Mouse (Mus musculus) hindbrain, embryonic 13.5 days (tissue): Measurements from ENCODE around the gene Stard9. TPM values are rescaled to one million over a fixed set of nuclear protein-coding genes. Genes with fewer than 3 reads are reported as not detected.
A peak's percentile ranks its signal among the peaks of the same experiment; 100 is the strongest.

Source experiments
- ATAC-seq: fragments of 200-750 bp; cut with Nextera tagmentation; 2 replicates; pipeline ENCODE4 v1.8.0; 2017; ENCODE audit warnings: moderate TSS enrichment; ENCODE audit not compliant: low FRiP score
- H3K27ac ChIP-seq: fragments of 300-500 bp; sonication (generic); 2 replicates; pipeline ENCODE4 v1.5.1; 2015; ENCODE audit warnings: inconsistent platforms, mild to moderate bottlenecking, moderate library complexity
- H3K27me3 ChIP-seq: fragments of 300-500 bp; sonication (generic); 2 replicates; pipeline ENCODE4 v1.6.1; 2015; ENCODE audit warnings: mild to moderate bottlenecking, inconsistent platforms
- H3K36me3 ChIP-seq: fragments of 300-500 bp; sonication (generic); 2 replicates; pipeline ENCODE4 v1.6.1; 2015; ENCODE audit warnings: mild to moderate bottlenecking, inconsistent platforms
- H3K4me1 ChIP-seq: fragments of 300-500 bp; sonication (generic); replicated peaks from 2 replicates; pipeline ENCODE4 v1.6.1; 2015; ENCODE audit warnings: inconsistent platforms
- H3K4me2 ChIP-seq: fragments of 300-500 bp; sonication (generic); 2 replicates; pipeline ENCODE4 v1.6.1; 2015; ENCODE audit warnings: inconsistent platforms, mild to moderate bottlenecking, moderate library complexity
- H3K4me3 ChIP-seq: fragments of 300-500 bp; sonication (generic); 2 replicates; pipeline ENCODE4 v1.5.1; 2015; ENCODE audit warnings: mild to moderate bottlenecking, inconsistent platforms
- H3K9ac ChIP-seq: fragments of 300-500 bp; sonication (generic); 2 replicates; pipeline ENCODE4 v1.6.1; 2015; ENCODE audit warnings: mild to moderate bottlenecking, inconsistent platforms
- H3K9me3 ChIP-seq: fragments of 300-500 bp; sonication (generic); 2 replicates; pipeline ENCODE4 v1.6.1; 2016; ENCODE audit warnings: inconsistent platforms
- WGBS: fragments of 180-500 bp; shearing (Covaris S2); methylation state at CpG from one replicate; pipeline ENCODE4 v1.1.7; 2015; 5-methylcytosine and 5-hydroxymethylcytosine counted together
- polyA plus RNA-seq: library from polyadenylated mRNA; unstranded; fragments of >200 nt; fragmentation: Nextera tagmentation; extraction: Ambion mirVana; gene quantifications from 2 replicates; pipeline ENCODE4 v1.2.1, GENCODE M21; 2015

Stard9 gene
- polyA plus RNA-seq, 1 experiment from 2014 or later, result 5.0 TPM

DNA sequence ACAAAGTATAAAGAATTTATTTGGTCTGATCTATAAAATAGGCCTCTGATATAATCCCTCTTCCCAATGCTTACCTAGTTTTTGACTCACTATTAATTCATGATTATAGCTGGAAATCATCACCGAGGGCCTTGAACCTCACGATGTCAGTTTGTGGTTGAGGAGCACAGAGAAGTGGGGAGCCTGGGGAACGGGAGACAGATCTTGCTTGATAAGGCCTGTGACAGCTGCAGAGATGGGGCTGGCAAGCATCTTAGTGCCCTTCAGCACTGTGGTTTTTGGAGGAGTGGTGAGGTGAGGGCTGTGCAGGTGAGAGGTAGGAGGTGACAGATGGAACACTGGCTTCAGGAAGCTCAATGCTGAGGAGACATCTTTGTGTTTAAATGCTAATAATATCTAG, 81.2 kb downstream of the Stard9 start:
- Histone ChIP-seq H3K4me2 (no peak overlapping the region), H3K27me3 (no peaks in the 10 kb centered on the region), H3K9me3 (no peaks in the 10 kb centered on the region), H3K27ac (no peak overlapping the region), H3K4me1 (no peaks in the 10 kb centered on the region), H3K36me3 (peaks cover 60% of the 10 kb centered on the region), H3K4me3 (no peak overlapping the region), H3K9ac (no peak overlapping the region)
- 94% methylated on average over 3 of the region's 3 CpGs for WGBS
- no peak for ATAC-seq

DNA sequence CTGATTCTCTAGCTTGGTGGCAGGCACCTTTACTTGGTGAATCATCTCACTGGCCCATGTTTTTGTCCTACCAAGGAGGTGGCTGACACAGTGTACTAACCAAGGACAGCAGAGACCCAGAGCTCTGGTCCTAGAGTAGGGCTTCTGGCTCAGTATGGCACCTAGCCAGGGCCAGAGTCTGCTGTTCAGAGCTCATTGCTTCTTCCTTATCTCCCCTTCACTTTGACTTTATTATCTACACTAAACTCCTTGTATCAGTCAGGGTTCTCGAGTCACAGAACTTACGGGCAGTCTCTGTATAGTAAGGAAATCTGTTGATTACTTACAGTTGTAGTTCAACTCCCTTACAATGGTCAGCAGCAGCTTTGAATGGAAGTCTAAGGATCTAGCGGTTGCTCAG, 82.0 kb downstream of the Stard9 start:
- Histone ChIP-seq H3K9ac (no peak overlapping the region), H3K27me3 (no peaks in the 10 kb centered on the region), H3K4me2 (no peak overlapping the region), H3K9me3 (no peaks in the 10 kb centered on the region), H3K27ac (no peak overlapping the region), H3K4me3 (no peak overlapping the region), H3K36me3 (peaks cover 58% of the 10 kb centered on the region), H3K4me1 (no peaks in the 10 kb centered on the region)
- no peak for ATAC-seq
- 93% methylated on average over 3 of the region's 3 CpGs for WGBS

DNA sequence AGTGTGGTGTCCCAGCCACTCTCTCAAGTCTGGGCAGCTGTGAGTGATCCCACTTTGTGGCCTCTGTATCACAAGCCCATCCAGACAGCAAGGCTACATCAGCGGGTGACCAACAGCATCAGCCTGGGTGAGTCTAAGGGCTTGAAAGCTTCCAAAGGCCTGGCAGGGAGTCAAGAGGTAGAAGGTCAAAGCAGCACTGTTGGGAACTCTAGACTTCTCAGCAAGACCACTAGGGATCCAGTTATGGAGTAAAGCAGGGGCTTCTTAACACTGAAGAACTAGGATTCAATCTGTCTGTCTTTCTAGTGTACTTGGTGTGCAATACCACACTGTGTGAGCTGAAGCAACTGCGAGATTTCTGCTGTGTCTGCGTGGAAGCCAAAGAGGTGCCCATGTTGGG, 84.5 kb downstream of the Stard9 start:
- Histone ChIP-seq H3K4me1 (no peaks in the 10 kb centered on the region), H3K27ac (no peak overlapping the region), H3K36me3 (peaks cover 66% of the 10 kb centered on the region), H3K9ac (no peak overlapping the region), H3K27me3 (no peaks in the 10 kb centered on the region), H3K4me2 (no peak overlapping the region), H3K9me3 (no peaks in the 10 kb centered on the region), H3K4me3 (no peak overlapping the region)
- ATAC-seq, result no peak
- WGBS, result 95% methylated on average over 3 of the region's 3 CpGs

DNA sequence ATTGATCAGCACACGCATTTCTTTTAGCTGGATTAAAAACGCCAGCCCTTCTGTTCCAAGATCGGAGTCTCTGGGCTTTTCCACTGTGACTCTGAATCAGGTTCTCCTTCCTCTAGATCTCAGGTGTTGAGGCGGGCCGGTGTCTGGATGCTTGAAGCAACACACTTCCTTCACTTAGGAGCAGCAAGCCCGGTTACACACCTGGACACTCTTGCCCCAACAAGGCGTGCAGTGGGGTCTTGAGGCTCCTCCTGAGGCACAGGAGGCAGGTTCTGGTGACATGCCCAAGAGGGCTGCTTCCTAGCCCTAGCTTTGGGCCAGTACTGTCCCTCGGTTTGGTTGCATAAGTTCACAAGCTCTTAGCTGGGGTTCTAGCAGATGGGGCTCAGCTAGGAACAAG, 89.6 kb downstream of the Stard9 start:
- H3K36me3 ChIP-seq, result peaks cover 89% of the 10 kb centered on the region
- no peak for ATAC-seq
- H3K4me3 ChIP-seq, result no peak overlapping the region
- H3K4me1 ChIP-seq, result no peaks in the 10 kb centered on the region; the same call in 1 of the 2 replicates
- no peaks in the 10 kb centered on the region for H3K27me3 ChIP-seq
- H3K4me2 ChIP-seq, result no peak overlapping the region
- WGBS, result 96% methylated on average over 8 of the region's 8 CpGs
- no peak overlapping the region for H3K27ac ChIP-seq
- H3K9me3 ChIP-seq, result no peaks in the 10 kb centered on the region
- H3K9ac ChIP-seq, result no peak overlapping the region

DNA sequence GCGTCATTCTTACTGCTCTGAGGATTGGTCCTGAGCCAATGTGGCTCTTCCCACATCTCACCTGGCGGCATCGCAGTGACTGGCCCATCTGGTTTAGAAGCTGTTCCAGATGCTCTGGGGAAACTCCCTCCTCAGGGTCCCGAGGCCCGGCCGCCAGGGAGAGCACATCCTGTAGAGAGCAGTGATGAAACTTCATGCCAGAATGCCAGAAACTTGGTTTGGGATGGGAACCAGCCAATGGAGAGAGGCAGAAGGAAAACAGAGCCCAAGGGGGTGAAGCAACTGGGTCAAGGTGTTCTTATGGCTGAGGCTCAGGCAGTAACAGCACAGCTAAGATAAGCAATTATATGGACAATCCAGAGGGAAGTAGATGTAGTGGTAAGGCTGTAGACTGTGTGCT, 91.9 kb downstream of the Stard9 start:
- Histone ChIP-seq H3K27ac (no peak overlapping the region), H3K4me2 (no peak overlapping the region), H3K4me3 (no peak overlapping the region), H3K9ac (no peak overlapping the region), H3K4me1 (no peaks in the 10 kb centered on the region; the same call in 1 of the 2 replicates), H3K9me3 (no peaks in the 10 kb centered on the region), H3K27me3 (no peaks in the 10 kb centered on the region), H3K36me3 (peaks cover 93% of the 10 kb centered on the region)
- WGBS, result 96% methylated on average over 6 of the region's 6 CpGs
- no peak for ATAC-seq

DNA sequence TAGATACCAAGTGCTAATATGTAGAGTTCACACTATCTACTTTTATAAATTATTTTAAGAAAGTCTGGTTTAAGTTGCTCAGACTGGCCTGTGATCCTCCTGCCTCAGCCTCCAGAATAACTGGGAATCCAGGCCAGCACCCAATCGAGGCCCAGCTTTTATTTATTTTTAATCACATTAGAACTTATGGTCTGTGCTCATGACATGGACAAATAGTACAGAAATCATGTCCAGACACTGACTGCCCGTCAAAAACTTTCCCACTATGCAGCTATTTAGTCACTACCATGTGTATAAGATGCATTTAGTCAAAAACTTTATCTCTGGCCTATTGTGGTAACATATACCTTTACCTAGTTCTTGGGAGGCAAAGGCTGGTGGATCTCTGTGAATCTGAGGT, 93.0 kb downstream of the Stard9 start:
- ATAC-seq, result no peak
- Histone ChIP-seq H3K4me2 (no peak overlapping the region), H3K27me3 (no peaks in the 10 kb centered on the region), H3K27ac (no peak overlapping the region), H3K36me3 (peaks cover 94% of the 10 kb centered on the region), H3K9me3 (no peaks in the 10 kb centered on the region), H3K4me3 (no peak overlapping the region), H3K9ac (no peak overlapping the region), H3K4me1 (no peaks in the 10 kb centered on the region; the same call in 1 of the 2 replicates)
- WGBS, result 88% methylated on average over 2 of the region's 2 CpGs

DNA sequence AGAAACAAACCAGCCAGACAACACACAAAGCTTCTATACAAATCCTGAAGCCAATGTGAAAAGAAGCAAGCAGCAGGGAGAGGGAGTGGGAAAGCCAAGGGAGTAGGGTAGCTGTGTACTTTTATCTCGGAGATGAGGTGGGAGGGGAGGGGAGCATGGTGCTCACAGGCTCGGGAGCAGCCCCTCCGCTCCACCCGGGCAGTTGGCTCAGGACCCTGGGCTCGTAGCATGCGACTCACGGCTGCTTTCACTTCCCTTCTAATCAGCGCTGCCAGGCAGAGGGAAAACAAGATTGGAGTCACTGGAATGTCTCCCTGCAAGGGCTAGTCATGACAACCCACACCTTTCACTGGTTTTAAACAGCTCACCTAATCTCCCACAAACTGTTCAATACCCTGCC, 93.6 kb downstream of the Stard9 start:
- no peak overlapping the region for H3K9ac ChIP-seq
- WGBS, result 76% methylated on average over 8 of the region's 8 CpGs
- H3K4me2 ChIP-seq, result no peak overlapping the region
- no peak overlapping the region for H3K4me3 ChIP-seq
- no peaks in the 10 kb centered on the region for H3K27me3 ChIP-seq
- H3K9me3 ChIP-seq, result no peaks in the 10 kb centered on the region
- H3K36me3 ChIP-seq, result peaks cover 94% of the 10 kb centered on the region
- H3K4me1 ChIP-seq, result peaks cover under 1% of the 10 kb centered on the region; the same call in 1 of the 2 replicates
- no peak overlapping the region for H3K27ac ChIP-seq
- ATAC-seq, result no peak

DNA sequence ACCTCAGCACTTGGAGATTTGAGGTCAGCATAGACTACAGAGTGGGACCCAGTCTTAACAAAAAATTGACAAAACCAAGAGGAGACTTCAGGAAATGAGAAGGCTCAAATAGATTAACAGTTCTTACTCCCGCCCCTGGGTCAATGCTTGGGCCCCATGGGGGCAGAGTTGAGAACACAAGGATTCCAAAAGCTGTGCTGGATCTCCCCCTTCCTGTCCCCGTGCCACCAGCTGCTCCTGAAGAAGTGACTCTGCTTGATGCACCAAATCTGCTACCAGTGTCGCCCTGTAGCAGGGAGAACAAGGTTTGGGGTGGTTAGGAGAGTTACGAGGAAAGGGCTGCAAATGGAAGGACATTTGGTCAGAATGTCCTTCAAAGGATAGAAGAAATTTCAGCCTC, 94.7 kb downstream of the Stard9 start:
- no peak overlapping the region for H3K4me3 ChIP-seq
- no peak overlapping the region for H3K4me2 ChIP-seq
- H3K27ac ChIP-seq, result no peak overlapping the region
- H3K9me3 ChIP-seq, result no peaks in the 10 kb centered on the region
- H3K4me1 ChIP-seq, result peaks cover 12% of the 10 kb centered on the region
- no peak for ATAC-seq
- no peak overlapping the region for H3K9ac ChIP-seq
- peaks cover 92% of the 10 kb centered on the region for H3K36me3 ChIP-seq
- H3K27me3 ChIP-seq, result no peaks in the 10 kb centered on the region
- 81% methylated on average over 4 of the region's 4 CpGs for WGBS

DNA sequence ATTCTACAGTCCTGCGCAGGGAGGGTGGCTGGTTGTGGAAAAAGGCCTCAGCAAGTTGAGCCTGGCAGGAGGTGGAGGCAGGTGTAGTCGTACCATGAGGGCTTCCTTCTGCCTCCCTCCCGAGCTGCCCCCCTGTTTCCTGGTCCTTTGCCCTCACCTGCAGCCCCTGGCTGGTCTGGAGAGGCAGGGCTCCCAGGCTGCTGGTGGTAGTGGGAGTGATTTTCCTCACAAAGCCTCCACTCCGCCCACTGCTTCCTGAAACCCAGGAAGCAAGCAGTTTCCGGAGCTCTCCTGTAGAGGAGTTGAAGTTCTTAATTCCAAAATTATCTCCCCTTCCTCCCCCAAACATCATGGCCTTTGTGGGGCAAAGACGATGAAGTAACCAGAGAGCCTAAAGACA, 95.3 kb downstream of the Stard9 start:
- no peaks in the 10 kb centered on the region for H3K9me3 ChIP-seq
- no peak overlapping the region for H3K4me3 ChIP-seq
- H3K36me3 ChIP-seq, result peaks cover 87% of the 10 kb centered on the region
- H3K4me2 ChIP-seq, result no peak overlapping the region
- no peak overlapping the region for H3K27ac ChIP-seq
- WGBS, result 92% methylated on average over 6 of the region's 6 CpGs
- no peak overlapping the region for H3K9ac ChIP-seq
- ATAC-seq, result no peak
- H3K4me1 ChIP-seq, result peaks cover 17% of the 10 kb centered on the region
- H3K27me3 ChIP-seq, result no peaks in the 10 kb centered on the region

DNA sequence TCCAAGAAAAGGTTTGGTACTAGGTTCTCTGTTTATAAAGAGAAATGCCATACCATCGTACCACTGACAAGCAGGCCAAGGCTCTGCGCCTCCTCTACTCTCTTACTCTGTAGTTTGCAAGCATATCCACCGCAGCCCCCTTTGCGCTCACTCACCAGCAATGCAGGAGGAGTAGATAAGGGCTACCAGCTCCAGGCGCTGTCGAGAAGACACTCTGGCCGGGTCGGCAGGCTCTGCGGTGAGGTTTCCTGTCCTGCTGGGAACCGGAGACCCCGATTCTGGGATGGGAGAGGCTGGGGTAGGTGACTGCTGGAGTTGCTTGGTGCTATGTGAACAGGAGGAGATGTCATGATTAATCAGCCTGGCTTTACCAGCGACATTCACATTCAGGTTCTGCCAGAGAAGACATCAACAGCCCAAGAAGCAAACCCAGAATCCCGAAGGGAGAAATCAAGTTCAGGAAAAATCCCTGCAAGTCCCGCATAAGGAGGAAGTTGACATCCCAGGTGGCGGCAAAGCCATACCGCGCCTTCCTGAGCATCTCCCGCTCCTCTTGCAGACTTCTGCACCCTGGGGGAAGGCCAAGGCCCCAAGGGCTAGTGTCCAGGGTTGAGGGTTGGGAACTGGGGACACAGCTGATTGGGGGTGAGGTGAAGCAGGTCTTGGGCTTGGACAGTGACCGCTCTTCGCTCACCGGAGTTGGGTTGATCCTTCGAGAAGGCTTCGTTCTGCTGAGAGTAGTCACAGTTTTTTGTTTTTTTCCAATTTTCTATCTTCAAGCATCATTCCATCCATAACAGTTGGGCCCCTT, 101.1 kb downstream of the Stard9 start:
- no peak for ATAC-seq
- Histone ChIP-seq H3K36me3 (peaks cover 35% of the 10 kb centered on the region), H3K9ac (peak overlapping the region; percentile 96), H3K27ac (no peak overlapping the region), H3K27me3 (no peaks in the 10 kb centered on the region), H3K4me1 (peaks cover 40% of the 10 kb centered on the region), H3K4me2 (peak overlapping the region; percentile 94), H3K9me3 (no peaks in the 10 kb centered on the region), H3K4me3 (peak overlapping the region; percentile 93)
- WGBS, result 7% methylated on average over 23 of the region's 23 CpGs

DNA sequence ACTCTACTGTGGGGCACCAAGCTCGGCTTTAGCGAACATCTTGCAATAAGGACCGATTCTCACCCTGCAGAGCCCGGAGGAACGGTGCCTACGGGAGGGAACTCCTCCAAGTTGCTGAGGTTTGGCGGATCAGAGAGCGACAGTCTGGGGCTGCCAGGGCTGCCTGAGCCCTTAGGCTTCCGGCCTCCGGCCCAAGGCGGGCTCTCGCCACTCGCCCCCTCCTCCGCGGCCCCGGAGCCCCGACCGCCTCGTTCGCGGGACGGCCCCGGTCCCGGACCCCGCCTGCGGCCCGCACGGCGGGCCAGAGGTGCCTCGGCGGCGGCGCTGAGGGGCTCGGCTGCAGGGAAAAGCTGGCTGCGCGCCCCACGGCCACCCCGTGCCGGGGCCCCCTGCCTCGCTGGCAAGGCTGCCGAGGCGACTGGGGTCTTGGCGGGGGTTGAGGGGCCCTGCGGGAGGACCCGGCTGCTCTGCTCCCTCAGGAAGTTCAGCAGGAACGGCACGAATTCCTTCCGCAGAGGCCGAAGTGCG, 101.8 kb downstream of the Stard9 start:
- Histone ChIP-seq H3K27me3 (no peaks in the 10 kb centered on the region), H3K36me3 (peaks cover 28% of the 10 kb centered on the region), H3K27ac (peak overlapping the region; percentile 91), H3K4me1 (peaks cover 40% of the 10 kb centered on the region), H3K4me3 (peak overlapping the region; percentile 93), H3K4me2 (peak overlapping the region; percentile 94), H3K9me3 (no peaks in the 10 kb centered on the region), H3K9ac (peak overlapping the region; percentile 96)
- under 1% methylated on average over 50 of the region's 50 CpGs for WGBS
- ATAC-seq, result peak; percentile 56

DNA sequence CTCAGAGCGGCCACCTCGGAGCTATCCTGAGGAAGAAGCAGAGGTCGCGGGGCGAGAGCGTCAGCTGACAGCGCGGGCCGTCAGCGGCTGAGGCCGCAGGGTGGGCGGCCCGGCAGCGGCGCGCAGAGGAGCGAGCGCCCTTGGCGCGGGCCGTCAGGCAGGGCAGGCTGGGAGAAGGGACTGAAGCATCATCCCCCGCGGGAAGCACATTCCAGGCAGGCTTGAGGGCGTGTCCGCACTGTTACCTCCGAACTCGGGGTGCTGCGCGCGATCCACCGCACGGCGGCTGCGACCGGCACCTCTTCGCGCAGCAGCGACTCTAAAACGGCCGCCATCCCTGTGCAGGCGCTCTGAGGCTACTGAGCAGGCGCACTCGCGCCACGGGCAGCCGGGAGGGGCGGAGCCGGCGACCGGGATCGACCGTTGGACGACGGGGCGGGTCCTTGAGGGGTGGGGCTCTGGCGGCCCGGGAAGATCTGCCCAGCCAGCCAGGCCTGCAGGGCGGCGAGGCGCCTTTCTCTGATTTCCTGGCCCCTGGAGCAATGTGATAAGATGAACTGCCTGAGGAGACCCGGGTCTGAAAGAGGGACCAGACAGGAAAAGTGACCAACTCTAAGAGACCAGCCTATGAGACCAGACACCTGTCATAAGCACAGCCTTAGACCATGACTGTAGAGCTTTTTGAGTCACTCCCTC, 102.4 kb downstream of the Stard9 start:
- Histone ChIP-seq H3K9me3 (no peaks in the 10 kb centered on the region), H3K9ac (peak overlapping the region; percentile 96), H3K27me3 (no peaks in the 10 kb centered on the region), H3K36me3 (peaks cover 22% of the 10 kb centered on the region), H3K4me3 (peak overlapping the region; percentile 93), H3K4me2 (peak overlapping the region; percentile 94), H3K4me1 (peaks cover 40% of the 10 kb centered on the region), H3K27ac (peak overlapping the region; percentile 91)
- under 1% methylated on average over 61 of the region's 61 CpGs for WGBS
- peak; percentile 99 for ATAC-seq
